Mouse (Mus musculus): ENCODE measurements around the gene Rgs6. TPM values are rescaled to one million over a fixed set of nuclear protein-coding genes. Genes with fewer than 3 reads are reported as not detected.
A peak's percentile ranks its signal among the peaks of the same experiment; 100 is the strongest.

Rgs6 gene
- polyA plus RNA-seq, 1 experiment from 2014 or later: 12.5 TPM

- no peak overlapping the region for H3K27ac ChIP-seq (replicated peaks; ENCODE audit: low read depth, low read length)
- no peaks in the 10 kb centered on the region for H3K36me3 ChIP-seq (ENCODE audit: control insufficient read depth, insufficient read depth, low read length)
- no peak overlapping the region for H3K4me2 ChIP-seq (ENCODE audit: low read length)
- H3K9ac ChIP-seq (replicated peaks; ENCODE audit: low read length): no peak overlapping the region
- ATAC-seq (ENCODE audit: low FRiP score, low TSS enrichment) (no peak), DNase-seq (no peak)
- no peak overlapping the region for H3K4me3 ChIP-seq (replicated peaks; ENCODE audit: low read depth, low read length)
- H3K27me3 ChIP-seq (ENCODE audit: control insufficient read depth, insufficient read depth, low read length): no peaks in the 10 kb centered on the region
- peaks cover 14% of the 10 kb centered on the region; the same call in 1 of the 2 replicates for H3K4me1 ChIP-seq (ENCODE audit: control insufficient read depth, insufficient read depth, low read length)
- WGBS: 81% methylated on average over 9 of the region's 9 CpGs
- H3K9me3 ChIP-seq (ENCODE audit: control insufficient read depth, low read length): no peaks in the 10 kb centered on the region
Measured at GRCm38 (mm10) chr12:82961111-82961510, 373.0 kb downstream of the Rgs6 start.

GRCm38 (mm10) chr12:82961852-82962251 is 373.8 kb downstream of the Rgs6 start:
- H3K9ac ChIP-seq (replicated peaks; ENCODE audit: low read length): no peak overlapping the region
- H3K27ac ChIP-seq (replicated peaks; ENCODE audit: low read depth, low read length): no peak overlapping the region
- no peak overlapping the region for H3K4me2 ChIP-seq (ENCODE audit: low read length)
- ATAC-seq (ENCODE audit: low FRiP score, low TSS enrichment) (no peak), DNase-seq (no peak)
- peaks cover 14% of the 10 kb centered on the region; the same call in 1 of the 2 replicates for H3K4me1 ChIP-seq (ENCODE audit: control insufficient read depth, insufficient read depth, low read length)
- H3K4me3 ChIP-seq (replicated peaks; ENCODE audit: low read depth, low read length): no peak overlapping the region
- 68% methylated on average over 4 of the region's 4 CpGs for WGBS
- H3K36me3 ChIP-seq (ENCODE audit: control insufficient read depth, insufficient read depth, low read length): no peaks in the 10 kb centered on the region
- no peaks in the 10 kb centered on the region for H3K27me3 ChIP-seq (ENCODE audit: control insufficient read depth, insufficient read depth, low read length)
- H3K9me3 ChIP-seq (ENCODE audit: control insufficient read depth, low read length): no peaks in the 10 kb centered on the region

- no peaks in the 10 kb centered on the region for H3K4me1 ChIP-seq (ENCODE audit: control insufficient read depth, insufficient read depth, low read length)
- no peaks in the 10 kb centered on the region for H3K27me3 ChIP-seq (ENCODE audit: control insufficient read depth, insufficient read depth, low read length)
- no peak overlapping the region for H3K27ac ChIP-seq (replicated peaks; ENCODE audit: low read depth, low read length)
- ATAC-seq (ENCODE audit: low FRiP score, low TSS enrichment): no peak
- no peak overlapping the region for H3K9ac ChIP-seq (replicated peaks; ENCODE audit: low read length)
- no peaks in the 10 kb centered on the region for H3K36me3 ChIP-seq (ENCODE audit: control insufficient read depth, insufficient read depth, low read length)
- DNase-seq: no peak
- H3K9me3 ChIP-seq (ENCODE audit: control insufficient read depth, low read length): no peaks in the 10 kb centered on the region
- WGBS: 33% methylated on average over 4 of the region's 4 CpGs
- no peak overlapping the region for H3K4me3 ChIP-seq (replicated peaks; ENCODE audit: low read depth, low read length)
- H3K4me2 ChIP-seq (ENCODE audit: low read length): no peak overlapping the region
Measured at GRCm38 (mm10) chr12:82970521-82971105, 382.5 kb downstream of the Rgs6 start.

GRCm38 (mm10) chr12:82971176-82971575 is 383.1 kb downstream of the Rgs6 start:
- Histone ChIP-seq H3K4me2 (ENCODE audit: low read length) (no peak overlapping the region), H3K27ac (replicated peaks; ENCODE audit: low read depth, low read length) (no peak overlapping the region), H3K36me3 (ENCODE audit: control insufficient read depth, insufficient read depth, low read length) (no peaks in the 10 kb centered on the region), H3K9ac (replicated peaks; ENCODE audit: low read length) (no peak overlapping the region), H3K9me3 (ENCODE audit: control insufficient read depth, low read length) (no peaks in the 10 kb centered on the region), H3K4me1 (ENCODE audit: control insufficient read depth, insufficient read depth, low read length) (no peaks in the 10 kb centered on the region), H3K4me3 (replicated peaks; ENCODE audit: low read depth, low read length) (no peak overlapping the region), H3K27me3 (ENCODE audit: control insufficient read depth, insufficient read depth, low read length) (no peaks in the 10 kb centered on the region)
- 79% methylated on average over 1 of the region's 1 CpGs for WGBS
- no peak for DNase-seq
- no peak for ATAC-seq (ENCODE audit: low FRiP score, low TSS enrichment)

- DNase-seq: no peak
- no peak overlapping the region for H3K4me3 ChIP-seq (replicated peaks; ENCODE audit: low read depth, low read length)
- no peaks in the 10 kb centered on the region for H3K4me1 ChIP-seq (ENCODE audit: control insufficient read depth, insufficient read depth, low read length)
- no peak overlapping the region for H3K4me2 ChIP-seq (ENCODE audit: low read length)
- no peak for ATAC-seq (ENCODE audit: low FRiP score, low TSS enrichment)
- no peaks in the 10 kb centered on the region for H3K36me3 ChIP-seq (ENCODE audit: control insufficient read depth, insufficient read depth, low read length)
- H3K9me3 ChIP-seq (ENCODE audit: control insufficient read depth, low read length): no peaks in the 10 kb centered on the region
- H3K27ac ChIP-seq (replicated peaks; ENCODE audit: low read depth, low read length): no peak overlapping the region
- no peaks in the 10 kb centered on the region for H3K27me3 ChIP-seq (ENCODE audit: control insufficient read depth, insufficient read depth, low read length)
- no peak overlapping the region for H3K9ac ChIP-seq (replicated peaks; ENCODE audit: low read length)
Measured at GRCm38 (mm10) chr12:82972661-82973060, 384.6 kb downstream of the Rgs6 start.

GRCm38 (mm10) chr12:82973771-82974170 is 385.7 kb downstream of the Rgs6 start:
- H3K27ac ChIP-seq (replicated peaks; ENCODE audit: low read depth, low read length): no peak overlapping the region
- H3K27me3 ChIP-seq (ENCODE audit: control insufficient read depth, insufficient read depth, low read length): no peaks in the 10 kb centered on the region
- ATAC-seq (ENCODE audit: low FRiP score, low TSS enrichment): no peak
- no peak overlapping the region for H3K9ac ChIP-seq (replicated peaks; ENCODE audit: low read length)
- DNase-seq: no peak
- no peak overlapping the region for H3K4me2 ChIP-seq (ENCODE audit: low read length)
- H3K4me1 ChIP-seq (ENCODE audit: control insufficient read depth, insufficient read depth, low read length): no peaks in the 10 kb centered on the region
- no peaks in the 10 kb centered on the region for H3K9me3 ChIP-seq (ENCODE audit: control insufficient read depth, low read length)
- no peak overlapping the region for H3K4me3 ChIP-seq (replicated peaks; ENCODE audit: low read depth, low read length)
- 94% methylated on average over 3 of the region's 3 CpGs for WGBS
- no peaks in the 10 kb centered on the region for H3K36me3 ChIP-seq (ENCODE audit: control insufficient read depth, insufficient read depth, low read length)

GRCm38 (mm10) chr12:82978275-82978674 is 390.2 kb downstream of the Rgs6 start:
- Histone ChIP-seq H3K4me2 (ENCODE audit: low read length) (no peak overlapping the region), H3K36me3 (ENCODE audit: control insufficient read depth, insufficient read depth, low read length) (no peaks in the 10 kb centered on the region), H3K27ac (replicated peaks; ENCODE audit: low read depth, low read length) (no peak overlapping the region), H3K27me3 (ENCODE audit: control insufficient read depth, insufficient read depth, low read length) (no peaks in the 10 kb centered on the region), H3K4me3 (replicated peaks; ENCODE audit: low read depth, low read length) (no peak overlapping the region), H3K4me1 (ENCODE audit: control insufficient read depth, insufficient read depth, low read length) (no peaks in the 10 kb centered on the region), H3K9me3 (ENCODE audit: control insufficient read depth, low read length) (no peaks in the 10 kb centered on the region), H3K9ac (replicated peaks; ENCODE audit: low read length) (no peak overlapping the region)
- ATAC-seq (ENCODE audit: low FRiP score, low TSS enrichment) (no peak), DNase-seq (no peak)
- 75% methylated on average over 3 of the region's 3 CpGs for WGBS

GRCm38 (mm10) chr12:82982716-82983115 is 394.6 kb downstream of the Rgs6 start:
- H3K9ac ChIP-seq (replicated peaks; ENCODE audit: low read length): no peak overlapping the region
- H3K36me3 ChIP-seq (ENCODE audit: control insufficient read depth, insufficient read depth, low read length): no peaks in the 10 kb centered on the region
- H3K4me3 ChIP-seq (replicated peaks; ENCODE audit: low read depth, low read length): no peak overlapping the region
- H3K4me2 ChIP-seq (ENCODE audit: low read length): no peak overlapping the region
- H3K9me3 ChIP-seq (ENCODE audit: control insufficient read depth, low read length): no peaks in the 10 kb centered on the region
- ATAC-seq (ENCODE audit: low FRiP score, low TSS enrichment) (no peak), DNase-seq (no peak)
- 81% methylated on average over 4 of the region's 4 CpGs for WGBS
- no peaks in the 10 kb centered on the region for H3K27me3 ChIP-seq (ENCODE audit: control insufficient read depth, insufficient read depth, low read length)
- H3K4me1 ChIP-seq (ENCODE audit: control insufficient read depth, insufficient read depth, low read length): no peaks in the 10 kb centered on the region
- H3K27ac ChIP-seq (replicated peaks; ENCODE audit: low read depth, low read length): no peak overlapping the region

- Histone ChIP-seq H3K36me3 (ENCODE audit: control insufficient read depth, insufficient read depth, low read length) (no peaks in the 10 kb centered on the region), H3K9me3 (ENCODE audit: control insufficient read depth, low read length) (no peaks in the 10 kb centered on the region), H3K4me1 (ENCODE audit: control insufficient read depth, insufficient read depth, low read length) (no peaks in the 10 kb centered on the region), H3K27me3 (ENCODE audit: control insufficient read depth, insufficient read depth, low read length) (no peaks in the 10 kb centered on the region), H3K4me2 (ENCODE audit: low read length) (no peak overlapping the region), H3K4me3 (replicated peaks; ENCODE audit: low read depth, low read length) (no peak overlapping the region), H3K27ac (replicated peaks; ENCODE audit: low read depth, low read length) (no peak overlapping the region), H3K9ac (replicated peaks; ENCODE audit: low read length) (no peak overlapping the region)
- WGBS: 82% methylated on average over 8 of the region's 8 CpGs
- peak; percentile 23 for DNase-seq
- no peak for ATAC-seq (ENCODE audit: low FRiP score, low TSS enrichment)
Measured at GRCm38 (mm10) chr12:82985300-82985699, 397.2 kb downstream of the Rgs6 start.

All from midbrain, embryonic 14.5 days (tissue).